Mouse (Mus musculus): Measurements from ENCODE around the gene Dnajc7. TPM values are rescaled to one million over a fixed set of nuclear protein-coding genes. Genes with fewer than 3 reads are reported as not detected.
A peak's percentile ranks its signal among the peaks of the same experiment; 100 is the strongest.
"Not testable (repeated sequence)": the region's sequence is repeated elsewhere in the genome, so short reads cannot be mapped to it uniquely, and the experiment has no call there.

The Dnajc7 gene
- polyA plus RNA-seq, 1 experiment from 2014 or later: 77.3 TPM

- Histone ChIP-seq H3K27ac (ENCODE audit: low read depth, low read length) (peak overlapping the region; percentile 56), H3K9ac (ENCODE audit: low read length) (peak overlapping the region; percentile 79), H3K4me2 (ENCODE audit: low read length) (peak overlapping the region; percentile 59), H3K4me3 (ENCODE audit: low read depth, low read length) (peak overlapping the region; percentile 57), H3K36me3 (ENCODE audit: control insufficient read depth, insufficient read depth, low read length) (peaks cover 30% of the 10 kb centered on the region), H3K4me1 (ENCODE audit: control insufficient read depth, insufficient read depth, low read length) (peaks cover 18% of the 10 kb centered on the region), H3K27me3 (replicated peaks; ENCODE audit: control insufficient read depth, insufficient read depth, low read length) (no peaks in the 10 kb centered on the region), H3K9me3 (replicated peaks; ENCODE audit: control insufficient read depth, low read length) (no peaks in the 10 kb centered on the region)
- WGBS: under 1% methylated on average over 24 of the region's 24 CpGs
- ATAC-seq (peak; percentile 56), DNase-seq (ENCODE audit: low spot score) (peak; percentile 95)
Observed at GRCm38 (mm10) chr11:100622714-100623113, 2.7 kb upstream of the Dnajc7 start.

- H3K4me1 ChIP-seq (ENCODE audit: control insufficient read depth, insufficient read depth, low read length): peaks cover 20% of the 10 kb centered on the region
- ATAC-seq (peak; percentile 98), DNase-seq (ENCODE audit: low spot score) (peak; percentile 99)
- peak overlapping the region; percentile 91 for H3K4me3 ChIP-seq (ENCODE audit: low read depth, low read length)
- H3K27me3 ChIP-seq (replicated peaks; ENCODE audit: control insufficient read depth, insufficient read depth, low read length): no peaks in the 10 kb centered on the region
- H3K9ac ChIP-seq (ENCODE audit: low read length): peak overlapping the region; percentile 91
- peak overlapping the region; percentile 91 for H3K27ac ChIP-seq (ENCODE audit: low read depth, low read length)
- peaks cover 9% of the 10 kb centered on the region; the same call in 1 of the 2 replicates for H3K36me3 ChIP-seq (ENCODE audit: control insufficient read depth, insufficient read depth, low read length)
- peak overlapping the region; percentile 91 for H3K4me2 ChIP-seq (ENCODE audit: low read length)
- no peaks in the 10 kb centered on the region for H3K9me3 ChIP-seq (replicated peaks; ENCODE audit: control insufficient read depth, low read length)
- 0% methylated on average over 40 of the region's 40 CpGs for WGBS
Observed at GRCm38 (mm10) chr11:100619485-100619975, 438 bp downstream of the Dnajc7 start.

GRCm38 (mm10) chr11:100618761-100619484, 1.0 kb downstream of the Dnajc7 start, which contains the start of gene Nkiras2:
Nkiras2 (plus strand) TSS chr11:100619244.
- peak within 1 kb of the TSS; percentile 91 for H3K9ac ChIP-seq (ENCODE audit: low read length)
- peak within 1 kb of the TSS; percentile 91 for H3K27ac ChIP-seq (ENCODE audit: low read depth, low read length)
- H3K36me3 ChIP-seq (ENCODE audit: control insufficient read depth, insufficient read depth, low read length): 0 out of 2 replicates have a peak, but pooled peaks cover 5% of the 10 kb centered on the region
- peak within 1 kb of the TSS; percentile 91 for H3K4me2 ChIP-seq (ENCODE audit: low read length)
- peak within 1 kb of the TSS; percentile 91 for H3K4me3 ChIP-seq (ENCODE audit: low read depth, low read length)
- no peaks in the 10 kb centered on the region for H3K9me3 ChIP-seq (replicated peaks; ENCODE audit: control insufficient read depth, low read length)
- DNase-seq (ENCODE audit: low spot score) (peak; percentile 66), ATAC-seq (peak; percentile 49)
- peaks cover 18% of the 10 kb centered on the region for H3K4me1 ChIP-seq (ENCODE audit: control insufficient read depth, insufficient read depth, low read length)
- no peaks in the 10 kb centered on the region for H3K27me3 ChIP-seq (replicated peaks; ENCODE audit: control insufficient read depth, insufficient read depth, low read length)
- WGBS: under 1% methylated on average over 36 of the region's 36 CpGs

GRCm38 (mm10) chr11:100617480-100617879, 2.5 kb downstream of the Dnajc7 start:
- H3K9me3 ChIP-seq (replicated peaks; ENCODE audit: control insufficient read depth, low read length): no peaks in the 10 kb centered on the region
- H3K4me2 ChIP-seq (ENCODE audit: low read length): peak overlapping the region; percentile 91; the same call in 1 of the 2 replicates
- ATAC-seq (no peak), DNase-seq (ENCODE audit: low spot score) (no peak)
- H3K27me3 ChIP-seq (replicated peaks; ENCODE audit: control insufficient read depth, insufficient read depth, low read length): no peaks in the 10 kb centered on the region
- no peak overlapping the region for H3K27ac ChIP-seq (ENCODE audit: low read depth, low read length)
- peaks cover 12% of the 10 kb centered on the region for H3K4me1 ChIP-seq (ENCODE audit: control insufficient read depth, insufficient read depth, low read length)
- H3K36me3 ChIP-seq (ENCODE audit: control insufficient read depth, insufficient read depth, low read length): 0 out of 2 replicates have a peak, but pooled peaks cover 5% of the 10 kb centered on the region
- WGBS: 91% methylated on average over 4 of the region's 4 CpGs
- no peak overlapping the region for H3K4me3 ChIP-seq (ENCODE audit: low read depth, low read length)
- H3K9ac ChIP-seq (ENCODE audit: low read length): no peak overlapping the region

- H3K9me3 ChIP-seq (replicated peaks; ENCODE audit: control insufficient read depth, low read length); DNase-seq (ENCODE audit: low spot score); H3K27me3 ChIP-seq (replicated peaks; ENCODE audit: control insufficient read depth, insufficient read depth, low read length); H3K9ac ChIP-seq (ENCODE audit: low read length); H3K4me3 ChIP-seq (ENCODE audit: low read depth, low read length); H3K27ac ChIP-seq (ENCODE audit: low read depth, low read length); ATAC-seq; H3K4me2 ChIP-seq (ENCODE audit: low read length); H3K36me3 ChIP-seq (ENCODE audit: control insufficient read depth, insufficient read depth, low read length): not testable (repeated sequence)
- peaks cover 12% of the 10 kb centered on the region for H3K4me1 ChIP-seq (ENCODE audit: control insufficient read depth, insufficient read depth, low read length)
- 92% methylated on average over 7 of the region's 7 CpGs for WGBS
Observed at GRCm38 (mm10) chr11:100616836-100617235, 3.1 kb downstream of the Dnajc7 start.

- Histone ChIP-seq H3K27ac (ENCODE audit: low read depth, low read length) (no peak overlapping the region), H3K4me3 (ENCODE audit: low read depth, low read length) (no peak overlapping the region), H3K9me3 (replicated peaks; ENCODE audit: control insufficient read depth, low read length) (no peaks in the 10 kb centered on the region), H3K36me3 (ENCODE audit: control insufficient read depth, insufficient read depth, low read length) (0 out of 2 replicates have a peak, but pooled peaks cover 5% of the 10 kb centered on the region), H3K4me2 (ENCODE audit: low read length) (no peak overlapping the region), H3K9ac (ENCODE audit: low read length) (no peak overlapping the region), H3K27me3 (replicated peaks; ENCODE audit: control insufficient read depth, insufficient read depth, low read length) (no peaks in the 10 kb centered on the region), H3K4me1 (ENCODE audit: control insufficient read depth, insufficient read depth, low read length) (peaks cover 12% of the 10 kb centered on the region)
- DNase-seq (ENCODE audit: low spot score) (no peak), ATAC-seq (no peak)
- 79% methylated on average over 5 of the region's 5 CpGs for WGBS
Observed at GRCm38 (mm10) chr11:100616332-100616731, 3.6 kb downstream of the Dnajc7 start.

GRCm38 (mm10) chr11:100613241-100613640, 6.7 kb downstream of the Dnajc7 start:
- ATAC-seq (no peak), DNase-seq (ENCODE audit: low spot score) (peak; percentile 54)
- Histone ChIP-seq H3K27me3 (replicated peaks; ENCODE audit: control insufficient read depth, insufficient read depth, low read length) (no peaks in the 10 kb centered on the region), H3K4me3 (ENCODE audit: low read depth, low read length) (no peak overlapping the region), H3K9ac (ENCODE audit: low read length) (no peak overlapping the region), H3K36me3 (ENCODE audit: control insufficient read depth, insufficient read depth, low read length) (peaks cover 14% of the 10 kb centered on the region; the same call in 1 of the 2 replicates), H3K4me1 (ENCODE audit: control insufficient read depth, insufficient read depth, low read length) (peaks cover 7% of the 10 kb centered on the region), H3K9me3 (replicated peaks; ENCODE audit: control insufficient read depth, low read length) (no peaks in the 10 kb centered on the region), H3K4me2 (ENCODE audit: low read length) (no peak overlapping the region), H3K27ac (ENCODE audit: low read depth, low read length) (no peak overlapping the region)
- 83% methylated on average over 3 of the region's 3 CpGs for WGBS

- ATAC-seq: no peak
- Histone ChIP-seq H3K4me1 (ENCODE audit: control insufficient read depth, insufficient read depth, low read length) (no peaks in the 10 kb centered on the region), H3K27me3 (replicated peaks; ENCODE audit: control insufficient read depth, insufficient read depth, low read length) (no peaks in the 10 kb centered on the region), H3K9me3 (replicated peaks; ENCODE audit: control insufficient read depth, low read length) (no peaks in the 10 kb centered on the region), H3K4me2 (ENCODE audit: low read length) (no peak overlapping the region), H3K36me3 (ENCODE audit: control insufficient read depth, insufficient read depth, low read length) (peaks cover 15% of the 10 kb centered on the region; the same call in 1 of the 2 replicates), H3K27ac (ENCODE audit: low read depth, low read length) (no peak overlapping the region), H3K9ac (ENCODE audit: low read length) (no peak overlapping the region), H3K4me3 (ENCODE audit: low read depth, low read length) (no peak overlapping the region)
- no peak for DNase-seq (ENCODE audit: low spot score)
- WGBS: 85% methylated on average over 6 of the region's 6 CpGs
Observed at GRCm38 (mm10) chr11:100611627-100612026, 8.3 kb downstream of the Dnajc7 start.

All from forebrain, embryonic 14.5 days (tissue).